Mouse (Mus musculus): ENCODE results near the gene S1pr5. TPM values are rescaled to one million over a fixed set of nuclear protein-coding genes. Genes with fewer than 3 reads are reported as not detected.
"Not testable (repeated sequence)": the region's sequence is repeated elsewhere in the genome, so short reads cannot be mapped to it uniquely, and the experiment has no call there.

The S1pr5 gene
- polyA plus RNA-seq, 1 experiment from 2014 or later: 0.31 TPM

GRCm38 (mm10) chr9:21283591-21283990, 35.3 kb upstream of the S1pr5 start:
- H3K4me3 ChIP-seq (replicated peaks): no peak overlapping the region
- H3K4me1 ChIP-seq (replicated peaks): peaks cover 15% of the 10 kb centered on the region
- no peak overlapping the region for H3K27ac ChIP-seq
- no peaks in the 10 kb centered on the region for H3K9me3 ChIP-seq
- 92% methylated on average over 5 of the region's 5 CpGs for WGBS
- no peak overlapping the region for H3K4me2 ChIP-seq
- ATAC-seq (ENCODE audit: insufficient number of reproducible peaks, insufficient read depth, low FRiP score, low TSS enrichment, low read depth): no peak
- H3K36me3 ChIP-seq: peaks cover 64% of the 10 kb centered on the region
- no peaks in the 10 kb centered on the region for H3K27me3 ChIP-seq
- no peak overlapping the region for H3K9ac ChIP-seq (replicated peaks)

GRCm38 (mm10) chr9:21277776-21278175, 29.5 kb upstream of the S1pr5 start:
- no peak for ATAC-seq (ENCODE audit: insufficient number of reproducible peaks, insufficient read depth, low FRiP score, low TSS enrichment, low read depth)
- WGBS: 94% methylated on average over 5 of the region's 5 CpGs
- peaks cover 98% of the 10 kb centered on the region for H3K36me3 ChIP-seq

GRCm38 (mm10) chr9:21276307-21276706, 28.1 kb upstream of the S1pr5 start:
- H3K36me3 ChIP-seq: peaks cover 98% of the 10 kb centered on the region
- H3K4me1 ChIP-seq (replicated peaks): no peaks in the 10 kb centered on the region
- H3K4me3 ChIP-seq (replicated peaks): no peak overlapping the region
- no peak overlapping the region for H3K9ac ChIP-seq (replicated peaks)
- H3K27ac ChIP-seq: no peak overlapping the region
- no peak overlapping the region for H3K4me2 ChIP-seq
- no peaks in the 10 kb centered on the region for H3K27me3 ChIP-seq
- no peaks in the 10 kb centered on the region for H3K9me3 ChIP-seq
- WGBS: 91% methylated on average over 8 of the region's 8 CpGs
- ATAC-seq (ENCODE audit: insufficient number of reproducible peaks, insufficient read depth, low FRiP score, low TSS enrichment, low read depth): no peak

More at GRCm38 (mm10) chr9:21277776-21278175, 29.5 kb upstream of the S1pr5 start:
- no peak overlapping the region for H3K4me3 ChIP-seq (replicated peaks)
- no peak overlapping the region for H3K9ac ChIP-seq (replicated peaks)
- no peaks in the 10 kb centered on the region for H3K4me1 ChIP-seq (replicated peaks)
- H3K4me2 ChIP-seq: no peak overlapping the region
- H3K27me3 ChIP-seq: no peaks in the 10 kb centered on the region
- H3K27ac ChIP-seq: no peak overlapping the region
- H3K9me3 ChIP-seq: no peaks in the 10 kb centered on the region

- Histone ChIP-seq H3K4me2 (no peak overlapping the region), H3K27me3 (no peaks in the 10 kb centered on the region), H3K4me1 (replicated peaks) (no peaks in the 10 kb centered on the region), H3K9me3 (no peaks in the 10 kb centered on the region), H3K27ac (no peak overlapping the region), H3K36me3 (peaks cover 98% of the 10 kb centered on the region), H3K4me3 (replicated peaks) (no peak overlapping the region), H3K9ac (replicated peaks) (no peak overlapping the region)
- ATAC-seq (ENCODE audit: insufficient number of reproducible peaks, insufficient read depth, low FRiP score, low TSS enrichment, low read depth): no peak
- 91% methylated on average over 12 of the region's 12 CpGs for WGBS
Measured at GRCm38 (mm10) chr9:21275727-21276126, 27.5 kb upstream of the S1pr5 start.

- Histone ChIP-seq H3K9me3 (no peaks in the 10 kb centered on the region), H3K36me3 (peaks cover 99% of the 10 kb centered on the region), H3K27ac (no peak overlapping the region), H3K9ac (replicated peaks) (no peak overlapping the region), H3K4me1 (replicated peaks) (no peaks in the 10 kb centered on the region), H3K27me3 (no peaks in the 10 kb centered on the region), H3K4me3 (replicated peaks) (no peak overlapping the region), H3K4me2 (no peak overlapping the region)
- 82% methylated on average over 7 of the region's 7 CpGs for WGBS
- ATAC-seq (ENCODE audit: insufficient number of reproducible peaks, insufficient read depth, low FRiP score, low TSS enrichment, low read depth): no peak
Measured at GRCm38 (mm10) chr9:21275013-21275710, 26.9 kb upstream of the S1pr5 start.

GRCm38 (mm10) chr9:21274336-21274735, 26.1 kb upstream of the S1pr5 start:
- Histone ChIP-seq H3K27ac (no peak overlapping the region), H3K4me1 (replicated peaks) (no peaks in the 10 kb centered on the region), H3K9me3 (no peaks in the 10 kb centered on the region), H3K36me3 (peaks cover 97% of the 10 kb centered on the region), H3K4me3 (replicated peaks) (no peak overlapping the region), H3K4me2 (no peak overlapping the region), H3K27me3 (no peaks in the 10 kb centered on the region), H3K9ac (replicated peaks) (no peak overlapping the region)
- WGBS: 94% methylated on average over 3 of the region's 3 CpGs
- ATAC-seq (ENCODE audit: insufficient number of reproducible peaks, insufficient read depth, low FRiP score, low TSS enrichment, low read depth): no peak

GRCm38 (mm10) chr9:21273520-21274228, 25.4 kb upstream of the S1pr5 start:
- Histone ChIP-seq H3K4me2 (no peak overlapping the region), H3K4me1 (replicated peaks) (no peaks in the 10 kb centered on the region), H3K27me3 (no peaks in the 10 kb centered on the region), H3K27ac (no peak overlapping the region), H3K9ac (replicated peaks) (no peak overlapping the region), H3K4me3 (replicated peaks) (no peak overlapping the region), H3K9me3 (no peaks in the 10 kb centered on the region), H3K36me3 (peaks cover 97% of the 10 kb centered on the region)
- no peak for ATAC-seq (ENCODE audit: insufficient number of reproducible peaks, insufficient read depth, low FRiP score, low TSS enrichment, low read depth)
- WGBS: 85% methylated on average over 7 of the region's 7 CpGs

GRCm38 (mm10) chr9:21273094-21273493, 24.9 kb upstream of the S1pr5 start:
- ATAC-seq (ENCODE audit: insufficient number of reproducible peaks, insufficient read depth, low FRiP score, low TSS enrichment, low read depth): no peak
- H3K4me2 ChIP-seq: no peak overlapping the region
- H3K9ac ChIP-seq (replicated peaks): no peak overlapping the region
- H3K27me3 ChIP-seq: no peaks in the 10 kb centered on the region
- H3K4me1 ChIP-seq (replicated peaks): no peaks in the 10 kb centered on the region
- H3K36me3 ChIP-seq: peaks cover 99% of the 10 kb centered on the region
- H3K27ac ChIP-seq: no peak overlapping the region
- no peaks in the 10 kb centered on the region for H3K9me3 ChIP-seq
- H3K4me3 ChIP-seq (replicated peaks): no peak overlapping the region
- 88% methylated on average over 8 of the region's 8 CpGs for WGBS

GRCm38 (mm10) chr9:21272391-21272790, 24.1 kb upstream of the S1pr5 start:
- Histone ChIP-seq H3K27me3 (no peaks in the 10 kb centered on the region), H3K36me3 (peaks cover 97% of the 10 kb centered on the region), H3K9me3 (no peaks in the 10 kb centered on the region), H3K4me2 (no peak overlapping the region), H3K9ac (replicated peaks) (no peak overlapping the region), H3K4me3 (replicated peaks) (no peak overlapping the region), H3K27ac (no peak overlapping the region), H3K4me1 (replicated peaks) (no peaks in the 10 kb centered on the region)
- no peak for ATAC-seq (ENCODE audit: insufficient number of reproducible peaks, insufficient read depth, low FRiP score, low TSS enrichment, low read depth)
- 92% methylated on average over 9 of the region's 9 CpGs for WGBS

GRCm38 (mm10) chr9:21269590-21269989, 21.3 kb upstream of the S1pr5 start:
- not testable (repeated sequence) for H3K9me3 ChIP-seq; H3K4me2 ChIP-seq; H3K27ac ChIP-seq; ATAC-seq (ENCODE audit: insufficient number of reproducible peaks, insufficient read depth, low FRiP score, low TSS enrichment, low read depth); H3K4me3 ChIP-seq (replicated peaks); H3K27me3 ChIP-seq; H3K9ac ChIP-seq (replicated peaks)
- WGBS: 83% methylated on average over 5 of the region's 5 CpGs
- peaks cover 16% of the 10 kb centered on the region for H3K4me1 ChIP-seq (replicated peaks)
- H3K36me3 ChIP-seq: peaks cover 78% of the 10 kb centered on the region

- WGBS: 94% methylated on average over 16 of the region's 16 CpGs
- H3K4me1 ChIP-seq (replicated peaks): peaks cover 20% of the 10 kb centered on the region
- H3K36me3 ChIP-seq: peaks cover 65% of the 10 kb centered on the region
- no peaks in the 10 kb centered on the region for H3K27me3 ChIP-seq
- no peak for ATAC-seq (ENCODE audit: insufficient number of reproducible peaks, insufficient read depth, low FRiP score, low TSS enrichment, low read depth)
- H3K27ac ChIP-seq: no peak overlapping the region
- no peak overlapping the region for H3K9ac ChIP-seq (replicated peaks)
- H3K4me2 ChIP-seq: no peak overlapping the region
- no peaks in the 10 kb centered on the region for H3K9me3 ChIP-seq
- H3K4me3 ChIP-seq (replicated peaks): no peak overlapping the region
Measured at GRCm38 (mm10) chr9:21268305-21268704, 20.1 kb upstream of the S1pr5 start.

Measured in limb, embryonic 12.5 days (tissue).